Mouse (Mus musculus) megakaryocyte, embryonic 14.5 days (primary cell): ENCODE results near the gene Ppp6r2. TPM values are rescaled to one million over a fixed set of nuclear protein-coding genes. Genes with fewer than 3 reads are reported as not detected.

Experiments used
- H3K27me3 ChIP-seq: replicated peaks from 2 replicates; pipeline ENCODE3; 2012; ENCODE audit warnings: inconsistent platforms
- H3K36me3 ChIP-seq: replicated peaks from 2 replicates; pipeline ENCODE3; 2012; ENCODE audit warnings: low read length, inconsistent platforms, mixed read lengths
- H3K4me1 ChIP-seq: 2 replicates; pipeline ENCODE4 v1.6.1; 2012; ENCODE audit warnings: inconsistent platforms
- H3K4me3 ChIP-seq: replicated peaks from 2 replicates; pipeline ENCODE3; 2012; ENCODE audit warnings: moderate library complexity, mild to moderate bottlenecking, inconsistent platforms
- H3K9me3 ChIP-seq: 2 replicates; pipeline ENCODE4 v1.6.1; 2012; ENCODE audit warnings: inconsistent platforms
- FLI1 ChIP-seq: IDR thresholded peaks from 2 replicates; pipeline ENCODE4 v1.6.1; 2012; ENCODE audit warnings: low read length, inconsistent platforms, mixed read lengths
- GATA1 ChIP-seq: IDR thresholded peaks from 3 replicates; pipeline ENCODE4 v1.6.1; 2012; ENCODE audit warnings: mixed read lengths, low read length, inconsistent platforms, borderline replicate concordance
- polyA plus RNA-seq: library from polyadenylated mRNA; stranded (reverse); fragments of >175 nt; gene quantifications from 2 replicates; pipeline ENCODE4 v1.2.3, GENCODE M21; 2012; ENCODE audit warnings: low replicate concordance; ENCODE audit not compliant: insufficient read depth

Gene Ppp6r2
- polyA plus RNA-seq, 1 experiment = 20.7 TPM

GRCm38 (mm10) chr15:89300180-89300579 lies 88.8 kb downstream of the Ppp6r2 start:
- Histone ChIP-seq H3K36me3 (peaks cover 96% of the 10 kb centered on the region), H3K4me3 (no peak overlapping the region), H3K27me3 (no peaks in the 10 kb centered on the region), H3K9me3 (no peaks in the 10 kb centered on the region), H3K4me1 (peaks cover 26% of the 10 kb centered on the region)
- TF ChIP-seq GATA1 (no peak), FLI1 (no peak)

- H3K9me3 ChIP-seq = no peaks in the 10 kb centered on the region
- no peak overlapping the region for H3K4me3 ChIP-seq
- no peak for TF ChIP-seq GATA1
- no peak for TF ChIP-seq FLI1
- peaks cover 26% of the 10 kb centered on the region for H3K4me1 ChIP-seq
- H3K36me3 ChIP-seq = peaks cover 96% of the 10 kb centered on the region
- no peaks in the 10 kb centered on the region for H3K27me3 ChIP-seq
These were observed 89.2 kb downstream of the Ppp6r2 start for GRCm38 (mm10) chr15:89300600-89300999.

GRCm38 (mm10) chr15:89305966-89306365 lies 94.6 kb downstream of the Ppp6r2 start:
- no peaks in the 10 kb centered on the region for H3K27me3 ChIP-seq
- H3K9me3 ChIP-seq = no peaks in the 10 kb centered on the region
- peaks cover 69% of the 10 kb centered on the region for H3K4me1 ChIP-seq
- TF ChIP-seq FLI1 (no peak), GATA1 (no peak)
- H3K4me3 ChIP-seq = no peak overlapping the region
- H3K36me3 ChIP-seq = peaks cover 74% of the 10 kb centered on the region

GRCm38 (mm10) chr15:89307461-89307860 lies 96.1 kb downstream of the Ppp6r2 start:
- peaks cover 62% of the 10 kb centered on the region for H3K36me3 ChIP-seq
- TF ChIP-seq FLI1 = no peak
- TF ChIP-seq GATA1 = no peak
- H3K9me3 ChIP-seq = no peaks in the 10 kb centered on the region
- H3K27me3 ChIP-seq = no peaks in the 10 kb centered on the region
- H3K4me1 ChIP-seq = peaks cover 77% of the 10 kb centered on the region
- H3K4me3 ChIP-seq = no peak overlapping the region

GRCm38 (mm10) chr15:89308406-89309139 lies 97.2 kb downstream of the Ppp6r2 start:
- H3K36me3 ChIP-seq = peaks cover 53% of the 10 kb centered on the region
- no peak overlapping the region for H3K4me3 ChIP-seq

GRCm38 (mm10) chr15:89309962-89310498 lies 98.7 kb downstream of the Ppp6r2 start:
- Histone ChIP-seq H3K4me1 (peaks cover 84% of the 10 kb centered on the region), H3K4me3 (peak overlapping the region; percentile 73)

More at GRCm38 (mm10) chr15:89308406-89309139, 97.2 kb downstream of the Ppp6r2 start:
- Histone ChIP-seq H3K27me3 (no peaks in the 10 kb centered on the region), H3K4me1 (peaks cover 79% of the 10 kb centered on the region), H3K9me3 (no peaks in the 10 kb centered on the region)
- TF ChIP-seq GATA1 (no peak), FLI1 (no peak)

GRCm38 (mm10) chr15:89313359-89313758 lies 102.0 kb downstream of the Ppp6r2 start:
- TF ChIP-seq GATA1 = no peak
- no peak for TF ChIP-seq FLI1
- Histone ChIP-seq H3K4me3 (peak overlapping the region; percentile 100), H3K9me3 (no peaks in the 10 kb centered on the region), H3K27me3 (no peaks in the 10 kb centered on the region), H3K36me3 (peaks cover 7% of the 10 kb centered on the region), H3K4me1 (peaks cover 73% of the 10 kb centered on the region)

More at GRCm38 (mm10) chr15:89309962-89310498, 98.7 kb downstream of the Ppp6r2 start:
- peaks cover 39% of the 10 kb centered on the region for H3K36me3 ChIP-seq
- H3K9me3 ChIP-seq = no peaks in the 10 kb centered on the region
- TF ChIP-seq GATA1 = no peak
- no peak for TF ChIP-seq FLI1
- H3K27me3 ChIP-seq = no peaks in the 10 kb centered on the region

GRCm38 (mm10) chr15:89314107-89314506 lies 102.8 kb downstream of the Ppp6r2 start:
- no peak for TF ChIP-seq FLI1
- no peak for TF ChIP-seq GATA1
- Histone ChIP-seq H3K9me3 (no peaks in the 10 kb centered on the region), H3K4me3 (peak overlapping the region; percentile 100), H3K27me3 (no peaks in the 10 kb centered on the region), H3K36me3 (peaks cover 5% of the 10 kb centered on the region), H3K4me1 (peaks cover 66% of the 10 kb centered on the region)

- peaks cover 5% of the 10 kb centered on the region for H3K36me3 ChIP-seq
- TF ChIP-seq GATA1 (no peak), FLI1 (no peak)
- no peaks in the 10 kb centered on the region for H3K27me3 ChIP-seq
- peak overlapping the region; percentile 100 for H3K4me3 ChIP-seq
- H3K4me1 ChIP-seq = peaks cover 60% of the 10 kb centered on the region
- H3K9me3 ChIP-seq = no peaks in the 10 kb centered on the region
These were observed 103.3 kb downstream of the Ppp6r2 start for GRCm38 (mm10) chr15:89314511-89315189.

GRCm38 (mm10) chr15:89315190-89315731 lies 103.9 kb downstream of the Ppp6r2 start, which contains the start of gene Sbf1:
Gene Sbf1 (minus strand): TSS chr15:89315311.
- peaks cover 54% of the 10 kb centered on the region for H3K4me1 ChIP-seq
- no peak for TF ChIP-seq GATA1
- TF ChIP-seq FLI1 = no peak
- peaks cover 5% of the 10 kb centered on the region for H3K36me3 ChIP-seq
- no peaks in the 10 kb centered on the region for H3K9me3 ChIP-seq
- H3K27me3 ChIP-seq = no peaks in the 10 kb centered on the region
- peak within 1 kb of the TSS; percentile 100 for H3K4me3 ChIP-seq
